Mouse (Mus musculus): ENCODE results near the gene Dhrs2.

The Dhrs2 gene

DNA sequence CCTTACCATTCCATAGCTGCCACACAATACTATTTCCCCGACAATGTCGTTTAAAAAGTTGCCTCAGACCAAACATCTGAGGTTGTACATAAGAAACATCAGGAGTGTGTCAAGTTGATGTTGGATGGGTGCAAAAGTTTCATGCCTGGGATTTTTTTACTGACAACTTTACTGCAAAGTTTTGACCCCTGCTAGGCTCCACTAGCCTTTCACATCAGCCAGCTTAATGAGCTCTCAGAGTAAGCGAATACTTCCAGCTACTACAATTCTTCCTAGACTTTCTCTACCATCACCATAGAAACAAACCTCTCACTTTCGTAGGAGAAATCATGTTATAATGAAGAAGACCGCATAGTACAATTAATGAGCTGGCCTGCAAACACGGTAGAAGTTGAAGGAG lies 26.5 kb downstream of the Dhrs2 start:
- DNase-seq (ENCODE audit: low spot score) = no peak

DNA sequence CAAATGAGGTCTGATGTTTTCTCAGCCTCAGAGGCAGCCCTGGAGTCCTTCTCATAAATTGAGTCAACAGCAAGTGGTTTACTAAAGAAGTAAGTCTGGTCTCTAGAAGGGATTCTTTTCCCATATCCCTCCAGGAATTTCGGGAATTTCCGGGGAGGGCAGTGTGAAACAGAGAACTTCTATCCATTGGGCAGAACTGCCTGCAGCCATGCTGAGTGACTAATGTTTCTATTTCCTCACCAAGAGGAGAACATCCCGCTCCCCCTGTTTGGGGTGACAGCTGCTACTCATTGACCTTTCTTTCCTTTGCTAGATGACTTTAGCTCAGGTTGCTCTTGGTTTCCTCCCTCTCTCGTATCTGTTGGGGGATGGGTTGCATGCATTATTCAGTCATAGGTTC lies 31.8 kb downstream of the Dhrs2 start:
- no peak for DNase-seq (ENCODE audit: low spot score)

DNA sequence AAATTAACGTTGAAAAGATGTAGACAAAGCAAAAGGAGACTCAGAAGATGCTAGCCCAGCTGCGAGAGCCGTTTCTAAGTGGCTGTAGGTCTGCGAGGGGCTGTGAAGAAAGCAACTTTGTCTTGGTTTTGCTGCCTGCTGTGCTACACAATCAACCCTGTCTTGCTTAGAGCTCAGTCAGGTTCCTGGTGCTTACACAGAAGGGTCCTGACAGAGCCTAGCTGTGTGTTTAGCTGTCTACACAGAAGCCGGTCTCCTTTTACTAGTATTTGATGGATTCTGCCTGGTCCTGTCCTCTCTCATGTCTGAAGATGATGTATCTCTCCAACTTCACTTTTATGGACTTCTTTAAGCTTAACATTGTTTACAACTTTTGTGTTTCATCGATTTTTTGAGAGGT lies 33.6 kb downstream of the Dhrs2 start:
- no peak for DNase-seq (ENCODE audit: low spot score)

DNA sequence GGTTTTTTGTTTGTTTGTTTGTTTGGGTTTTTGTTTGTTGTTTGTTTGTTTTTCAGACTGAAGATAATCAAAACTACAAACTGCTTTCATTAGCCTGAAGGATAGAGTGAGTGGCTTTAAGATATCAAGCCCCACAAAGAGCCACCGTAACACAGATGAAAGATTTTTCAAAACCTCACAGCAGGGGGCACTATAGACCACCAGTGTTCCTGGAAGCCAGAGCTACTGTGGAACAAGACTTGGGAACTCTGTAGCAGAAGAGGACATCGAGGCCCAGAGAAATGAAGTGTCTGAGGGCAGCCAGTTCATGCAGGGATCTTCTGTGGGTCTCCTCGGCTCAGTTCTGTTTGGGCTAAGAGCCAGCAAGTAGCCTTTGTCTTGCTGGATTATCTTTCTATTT lies 49.4 kb downstream of the Dhrs2 start:
- DNase-seq (ENCODE audit: low spot score) = no peak

DNA sequence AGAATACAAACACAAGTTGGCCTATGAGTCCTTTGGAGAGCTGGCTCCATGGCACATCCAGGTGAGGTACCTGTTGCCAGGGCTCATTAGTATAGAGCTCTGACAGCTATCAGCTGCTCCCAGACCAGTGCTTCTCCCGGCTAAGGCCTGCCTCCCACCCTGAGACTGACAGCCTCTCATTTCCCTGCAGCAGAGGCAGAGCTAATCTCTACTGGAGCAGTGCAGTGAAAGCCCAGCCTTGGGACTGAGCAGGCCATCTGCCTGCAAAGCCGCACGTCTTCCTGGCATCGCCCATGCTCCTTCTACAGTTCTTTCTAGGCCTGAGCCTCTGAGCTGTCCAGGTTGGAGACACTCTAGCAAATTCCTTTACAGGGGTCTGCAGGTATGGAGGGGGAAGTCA lies 51.2 kb downstream of the Dhrs2 start:
- no peak for DNase-seq (ENCODE audit: low spot score)

DNA sequence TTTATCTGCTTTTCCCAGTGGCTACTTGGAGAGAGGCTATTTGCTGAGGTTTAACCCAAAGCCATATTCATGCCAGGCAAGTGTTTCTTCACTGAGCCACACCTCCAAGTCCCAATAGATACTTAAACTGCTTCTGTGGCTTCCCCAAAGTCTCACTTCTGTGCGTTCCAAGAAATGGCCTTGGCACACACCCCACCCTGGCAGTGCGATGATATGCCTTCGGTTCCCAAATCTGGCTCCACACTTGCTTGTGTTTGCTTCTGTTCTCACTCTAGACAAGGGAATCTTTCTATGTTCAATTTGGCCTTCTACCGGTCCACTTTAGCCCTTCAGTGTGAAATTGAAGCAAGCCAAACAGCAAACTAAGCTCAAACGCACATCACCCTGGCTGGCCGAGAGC lies 53.0 kb downstream of the Dhrs2 start:
- DNase-seq (ENCODE audit: low spot score) = no peak

DNA sequence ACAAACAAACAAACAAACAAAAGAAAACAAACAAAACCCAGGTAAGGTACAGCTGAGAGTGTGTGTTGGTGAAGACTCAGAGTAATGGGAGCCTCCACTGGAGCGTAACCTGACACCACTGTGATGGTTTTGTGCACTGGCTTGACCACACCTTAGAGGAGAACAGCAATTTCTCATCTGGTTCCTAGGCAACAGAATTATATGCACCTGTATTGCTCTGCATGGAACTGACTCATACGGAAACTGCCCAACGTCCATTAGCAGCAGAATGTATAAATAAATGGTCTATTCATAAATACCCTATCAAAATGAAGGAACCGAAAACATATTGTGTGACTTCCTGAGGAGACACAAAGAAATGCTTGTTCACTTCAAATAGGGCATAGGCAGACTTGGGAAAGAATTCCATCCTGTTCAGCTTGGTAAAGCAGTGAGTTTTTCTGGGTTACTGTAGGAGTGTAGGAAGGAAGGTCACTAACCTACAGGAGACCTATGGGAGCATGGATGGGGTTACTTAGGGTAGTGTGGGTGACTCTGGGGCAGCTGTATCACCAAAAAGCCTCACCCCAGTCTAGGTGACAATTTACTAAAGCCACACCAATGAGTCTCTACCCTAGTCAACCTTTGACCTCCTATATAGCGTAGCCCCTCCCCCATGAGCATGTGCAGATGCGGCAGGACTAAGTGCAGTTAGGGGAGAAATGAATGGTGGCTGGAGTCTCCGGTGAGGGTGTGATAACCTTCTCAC lies 57.7 kb downstream of the Dhrs2 start:
- no peak for DNase-seq (ENCODE audit: low spot score)
